Mouse (Mus musculus) granulocyte monocyte progenitor cell, adult 5-6 weeks (primary cell): ENCODE results near the gene Frmd4a. TPM values are rescaled to one million over a fixed set of nuclear protein-coding genes. Genes with fewer than 3 reads are reported as not detected.

Source experiments
- ATAC-seq: replicated peaks from 2 replicates; pipeline ENCODE4 v1.8.0; 2016; ENCODE audit warnings: mild to moderate bottlenecking, moderate TSS enrichment, inconsistent platforms; ENCODE audit not compliant: poor library complexity, severe bottlenecking
- total RNA-seq, 2 experiments: library from RNA; stranded (forward) in 1 of 2; stranded (reverse) in 1 of 2; fragments of 200-712, 200-1000 nt in 1 of 2; fragments of >200 nt in 1 of 2; fragmentation: Nextera tagmentation in 1 of 2; gene quantifications; 2 replicates each; pipeline ENCODE4 v1.2.3; 2014 to 2017

Frmd4a gene
- total RNA-seq, 2 experiments from 2014 or later = 15.1 to 30.3 TPM

- no peak for ATAC-seq
Observed at GRCm38 (mm10) chr2:4260324-4261058, 243.0 kb downstream of the Frmd4a start.

- ATAC-seq = no peak
Observed at GRCm38 (mm10) chr2:4262667-4263066, 245.2 kb downstream of the Frmd4a start.

GRCm38 (mm10) chr2:4267377-4267776, 249.9 kb downstream of the Frmd4a start:
- ATAC-seq = no peak

GRCm38 (mm10) chr2:4282777-4283176, 265.3 kb downstream of the Frmd4a start:
- ATAC-seq = no peak

GRCm38 (mm10) chr2:4285693-4286291, 268.3 kb downstream of the Frmd4a start:
- peak; percentile 57 for ATAC-seq

- no peak for ATAC-seq
Observed at GRCm38 (mm10) chr2:4286390-4286901, 268.9 kb downstream of the Frmd4a start.

GRCm38 (mm10) chr2:4290475-4290874, 273.0 kb downstream of the Frmd4a start:
- ATAC-seq = peak; percentile 94

GRCm38 (mm10) chr2:4291100-4291499, 273.6 kb downstream of the Frmd4a start:
- no peak for ATAC-seq

- no peak for ATAC-seq
Observed at GRCm38 (mm10) chr2:4291671-4292070, 274.2 kb downstream of the Frmd4a start.

GRCm38 (mm10) chr2:4293726-4294125, 276.2 kb downstream of the Frmd4a start:
- no peak for ATAC-seq

GRCm38 (mm10) chr2:4295641-4296040, 278.1 kb downstream of the Frmd4a start:
- peak; percentile 61 for ATAC-seq

GRCm38 (mm10) chr2:4296881-4297280, 279.4 kb downstream of the Frmd4a start:
- ATAC-seq = no peak

- no peak for ATAC-seq
Observed at GRCm38 (mm10) chr2:4298325-4299215, 281.1 kb downstream of the Frmd4a start.

GRCm38 (mm10) chr2:4299593-4299992, 282.1 kb downstream of the Frmd4a start:
- no peak for ATAC-seq

GRCm38 (mm10) chr2:4300383-4300811, 282.9 kb downstream of the Frmd4a start:
- ATAC-seq = peak; percentile 24; the same call in 1 of the 2 replicates

- peak; percentile 29; the same call in 1 of the 2 replicates for ATAC-seq
Observed at GRCm38 (mm10) chr2:4300816-4301215, 283.3 kb downstream of the Frmd4a start.

- no peak; the same call in 1 of the 2 replicates for ATAC-seq
Observed at GRCm38 (mm10) chr2:4301256-4301655, 283.7 kb downstream of the Frmd4a start.

GRCm38 (mm10) chr2:4301692-4302091, 284.2 kb downstream of the Frmd4a start:
- ATAC-seq = no peak

- ATAC-seq = no peak
Observed at GRCm38 (mm10) chr2:4302119-4302518, 284.6 kb downstream of the Frmd4a start.

GRCm38 (mm10) chr2:4307076-4307475, 289.6 kb downstream of the Frmd4a start:
- ATAC-seq = no peak

GRCm38 (mm10) chr2:4314545-4314944, 297.0 kb downstream of the Frmd4a start:
- no peak for ATAC-seq
